Mouse (Mus musculus) cerebellum, adult 2 months (tissue): Measurements from ENCODE around the gene Copb1.

Experiments used
- CTCF ChIP-seq: fragments of 200-500 bp; IDR thresholded peaks from 2 replicates; pipeline ENCODE4 v1.5.1; 2011; ENCODE audit warnings: low read depth, mild to moderate bottlenecking, control low read depth, low read length, moderate library complexity, borderline replicate concordance; ENCODE audit not compliant: insufficient read depth
- POLR2A ChIP-seq: fragments of 200-500 bp; IDR thresholded peaks from 2 replicates; pipeline ENCODE4 v1.6.1; 2011; ENCODE audit warnings: low read length, control low read depth, borderline replicate concordance; ENCODE audit not compliant: insufficient read depth

GRCm38 (mm10) chr7:114169381-114169780 is 85.1 kb downstream of the Copb1 start:
- no peak for TF ChIP-seq CTCF
- no peak for TF ChIP-seq POLR2A
